Mouse (Mus musculus): Measurements from ENCODE around the gene Ppp1r16b. TPM values are rescaled to one million over a fixed set of nuclear protein-coding genes. Genes with fewer than 3 reads are reported as not detected.

Gene Ppp1r16b
- polyA plus RNA-seq, 2 experiments, result 1.4 to 4.1 TPM

DNA sequence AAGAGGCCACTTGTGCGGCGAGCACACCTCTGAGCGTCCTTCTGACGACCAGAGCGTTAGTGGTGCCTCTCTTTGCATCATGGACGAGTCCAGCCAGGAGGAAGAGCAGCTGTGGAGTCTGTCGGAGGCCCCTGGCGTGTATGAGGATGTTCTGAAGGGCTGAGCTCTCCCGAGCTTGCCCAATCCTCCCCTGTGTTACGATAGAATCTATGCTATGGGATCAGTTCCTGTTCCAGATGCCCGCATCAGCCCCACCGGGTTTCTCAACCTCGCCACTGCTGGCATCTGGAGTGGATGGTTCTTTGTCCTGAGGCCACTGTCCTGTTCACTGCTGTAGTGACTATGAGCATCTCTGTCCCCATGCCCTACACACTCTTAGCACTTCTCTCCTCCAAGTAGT is 107.6 kb downstream of the Ppp1r16b start:
- Histone ChIP-seq H3K4me1 (ENCODE audit: control insufficient read depth, insufficient read depth, low read length) (peaks cover 45% of the 10 kb centered on the region), H3K4me3 (replicated peaks; ENCODE audit: low read length) (no peak overlapping the region), H3K9me3 (ENCODE audit: control insufficient read depth, low read length) (no peaks in the 10 kb centered on the region), H3K36me3 (ENCODE audit: control insufficient read depth, insufficient read depth, low read length) (peaks cover 13% of the 10 kb centered on the region; the same call in 1 of the 2 replicates), H3K4me2 (replicated peaks; ENCODE audit: low read depth, low read length, severe bottlenecking) (no peak overlapping the region), H3K9ac (ENCODE audit: low read depth, low read length, severe bottlenecking) (no peak overlapping the region), H3K27ac (replicated peaks; ENCODE audit: low read depth, low read length) (no peak overlapping the region), H3K27me3 (ENCODE audit: control insufficient read depth, insufficient read depth, low read length) (no peaks in the 10 kb centered on the region)
- TF ChIP-seq POLR2A (IDR thresholded peaks at IDR 0.05; ENCODE audit: borderline replicate concordance, extremely low read depth, insufficient read depth, insufficient read length), result no peak
- no peak for ATAC-seq (ENCODE audit: low FRiP score, low read depth)
- DNase-seq (ENCODE audit: low spot score), result no peak
- WGBS, result 83% methylated on average over 13 of the region's 13 CpGs

GRCm38 (mm10) chr2:158774886-158775285 is 109.7 kb downstream of the Ppp1r16b start:
- ATAC-seq (ENCODE audit: low FRiP score, low read depth), result no peak
- Histone ChIP-seq H3K27me3 (ENCODE audit: control insufficient read depth, insufficient read depth, low read length) (no peaks in the 10 kb centered on the region), H3K36me3 (ENCODE audit: control insufficient read depth, insufficient read depth, low read length) (peaks cover 26% of the 10 kb centered on the region), H3K27ac (replicated peaks; ENCODE audit: low read depth, low read length) (no peak overlapping the region), H3K9me3 (ENCODE audit: control insufficient read depth, low read length) (no peaks in the 10 kb centered on the region), H3K4me2 (replicated peaks; ENCODE audit: low read depth, low read length, severe bottlenecking) (no peak overlapping the region), H3K9ac (ENCODE audit: low read depth, low read length, severe bottlenecking) (no peak overlapping the region), H3K4me1 (ENCODE audit: control insufficient read depth, insufficient read depth, low read length) (peaks cover 33% of the 10 kb centered on the region), H3K4me3 (replicated peaks; ENCODE audit: low read length) (no peak overlapping the region)
- no peak for DNase-seq (ENCODE audit: low spot score)
- 73% methylated on average over 8 of the region's 8 CpGs for WGBS
- TF ChIP-seq POLR2A (IDR thresholded peaks at IDR 0.05; ENCODE audit: borderline replicate concordance, extremely low read depth, insufficient read depth, insufficient read length), result no peak

- Histone ChIP-seq H3K27ac (replicated peaks; ENCODE audit: low read depth, low read length) (no peak overlapping the region), H3K36me3 (ENCODE audit: control insufficient read depth, insufficient read depth, low read length) (peaks cover 44% of the 10 kb centered on the region), H3K9me3 (ENCODE audit: control insufficient read depth, low read length) (no peaks in the 10 kb centered on the region), H3K4me2 (replicated peaks; ENCODE audit: low read depth, low read length, severe bottlenecking) (no peak overlapping the region), H3K27me3 (ENCODE audit: control insufficient read depth, insufficient read depth, low read length) (no peaks in the 10 kb centered on the region), H3K4me3 (replicated peaks; ENCODE audit: low read length) (no peak overlapping the region), H3K9ac (ENCODE audit: low read depth, low read length, severe bottlenecking) (no peak overlapping the region), H3K4me1 (ENCODE audit: control insufficient read depth, insufficient read depth, low read length) (peaks cover 15% of the 10 kb centered on the region)
- 51% methylated on average over 4 of the region's 4 CpGs for WGBS
- no peak for TF ChIP-seq POLR2A (IDR thresholded peaks at IDR 0.05; ENCODE audit: borderline replicate concordance, extremely low read depth, insufficient read depth, insufficient read length)
- ATAC-seq (ENCODE audit: low FRiP score, low read depth), result no peak
- no peak for DNase-seq (ENCODE audit: low spot score)
Observed at GRCm38 (mm10) chr2:158776716-158777115, 111.5 kb downstream of the Ppp1r16b start.

DNA sequence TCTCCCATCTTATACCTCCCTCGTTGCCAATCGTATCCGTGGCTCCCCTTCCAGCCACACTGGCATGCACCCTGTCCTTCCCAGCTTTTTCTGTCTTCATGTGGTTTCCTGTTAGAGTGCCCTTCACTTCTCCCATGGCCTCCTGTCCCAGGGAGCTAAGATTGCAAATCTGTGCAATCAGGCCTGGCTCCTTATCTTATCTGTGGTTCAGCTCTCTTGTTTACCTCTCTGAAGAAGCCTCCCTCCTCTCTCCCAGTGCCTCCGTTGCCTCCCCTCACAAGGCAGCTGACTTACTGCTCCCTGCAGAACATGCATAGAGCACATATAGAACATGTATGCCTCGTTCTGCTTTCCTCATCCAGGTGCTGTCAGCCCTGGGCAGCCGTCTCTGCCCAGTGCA is 112.3 kb downstream of the Ppp1r16b start:
- no peak overlapping the region for H3K27ac ChIP-seq (replicated peaks; ENCODE audit: low read depth, low read length)
- no peak overlapping the region for H3K4me3 ChIP-seq (replicated peaks; ENCODE audit: low read length)
- no peak for ATAC-seq (ENCODE audit: low FRiP score, low read depth)
- 63% methylated on average over 6 of the region's 6 CpGs for WGBS
- TF ChIP-seq POLR2A (IDR thresholded peaks at IDR 0.05; ENCODE audit: borderline replicate concordance, extremely low read depth, insufficient read depth, insufficient read length), result no peak
- DNase-seq (ENCODE audit: low spot score), result no peak
- H3K4me2 ChIP-seq (replicated peaks; ENCODE audit: low read depth, low read length, severe bottlenecking), result no peak overlapping the region
- H3K9ac ChIP-seq (ENCODE audit: low read depth, low read length, severe bottlenecking), result no peak overlapping the region
- H3K27me3 ChIP-seq (ENCODE audit: control insufficient read depth, insufficient read depth, low read length), result no peaks in the 10 kb centered on the region
- H3K9me3 ChIP-seq (ENCODE audit: control insufficient read depth, low read length), result no peaks in the 10 kb centered on the region
- peaks cover 48% of the 10 kb centered on the region for H3K36me3 ChIP-seq (ENCODE audit: control insufficient read depth, insufficient read depth, low read length)
- H3K4me1 ChIP-seq (ENCODE audit: control insufficient read depth, insufficient read depth, low read length), result peaks cover 13% of the 10 kb centered on the region

- ATAC-seq (ENCODE audit: low FRiP score, low read depth) (no peak), DNase-seq (ENCODE audit: low spot score) (no peak)
- Histone ChIP-seq H3K9me3 (ENCODE audit: control insufficient read depth, low read length) (no peaks in the 10 kb centered on the region), H3K9ac (ENCODE audit: low read depth, low read length, severe bottlenecking) (no peak overlapping the region), H3K4me3 (replicated peaks; ENCODE audit: low read length) (no peak overlapping the region), H3K4me2 (replicated peaks; ENCODE audit: low read depth, low read length, severe bottlenecking) (no peak overlapping the region), H3K27me3 (ENCODE audit: control insufficient read depth, insufficient read depth, low read length) (no peaks in the 10 kb centered on the region), H3K36me3 (ENCODE audit: control insufficient read depth, insufficient read depth, low read length) (peaks cover 47% of the 10 kb centered on the region), H3K27ac (replicated peaks; ENCODE audit: low read depth, low read length) (no peak overlapping the region), H3K4me1 (ENCODE audit: control insufficient read depth, insufficient read depth, low read length) (peaks cover 13% of the 10 kb centered on the region)
- no peak for TF ChIP-seq POLR2A (IDR thresholded peaks at IDR 0.05; ENCODE audit: borderline replicate concordance, extremely low read depth, insufficient read depth, insufficient read length)
- 53% methylated on average over 7 of the region's 7 CpGs for WGBS
Observed at GRCm38 (mm10) chr2:158778349-158778748, 113.2 kb downstream of the Ppp1r16b start.

- H3K9ac ChIP-seq (ENCODE audit: low read depth, low read length, severe bottlenecking), result no peak overlapping the region
- no peak overlapping the region for H3K4me2 ChIP-seq (replicated peaks; ENCODE audit: low read depth, low read length, severe bottlenecking)
- peaks cover 13% of the 10 kb centered on the region for H3K4me1 ChIP-seq (ENCODE audit: control insufficient read depth, insufficient read depth, low read length)
- no peak overlapping the region for H3K4me3 ChIP-seq (replicated peaks; ENCODE audit: low read length)
- H3K9me3 ChIP-seq (ENCODE audit: control insufficient read depth, low read length), result no peaks in the 10 kb centered on the region
- WGBS, result 94% methylated on average over 7 of the region's 7 CpGs
- no peak for ATAC-seq (ENCODE audit: low FRiP score, low read depth)
- DNase-seq (ENCODE audit: low spot score), result no peak
- no peaks in the 10 kb centered on the region for H3K27me3 ChIP-seq (ENCODE audit: control insufficient read depth, insufficient read depth, low read length)
- TF ChIP-seq POLR2A (IDR thresholded peaks at IDR 0.05; ENCODE audit: borderline replicate concordance, extremely low read depth, insufficient read depth, insufficient read length), result no peak
- peaks cover 71% of the 10 kb centered on the region for H3K36me3 ChIP-seq (ENCODE audit: control insufficient read depth, insufficient read depth, low read length)
- no peak overlapping the region for H3K27ac ChIP-seq (replicated peaks; ENCODE audit: low read depth, low read length)
Observed at GRCm38 (mm10) chr2:158781126-158781525, 115.9 kb downstream of the Ppp1r16b start.

Data from limb, embryonic 14.5 days (tissue).